Mouse (Mus musculus) hindlimb bud, embryonic 11.5 days (tissue): ENCODE results near the gene Oxsm.

Experiments
- DNase-seq: peaks from one replicate; pipeline ENCODE4 v3.0.0-alpha.2; 2012; ENCODE audit warnings: low read depth, low spot score; ENCODE audit errors: extremely low spot score

The Oxsm gene

GRCm38 (mm10) chr14:16242947-16243602, 6.5 kb downstream of the Oxsm start:
- DNase-seq: peak; percentile 53

GRCm38 (mm10) chr14:16242193-16242815, 7.3 kb downstream of the Oxsm start:
- no peak for DNase-seq

- no peak for DNase-seq
Measured at GRCm38 (mm10) chr14:16236466-16236865, 13.1 kb downstream of the Oxsm start.

GRCm38 (mm10) chr14:16233515-16233914, 16.1 kb downstream of the Oxsm start:
- no peak for DNase-seq

- no peak for DNase-seq
Measured at GRCm38 (mm10) chr14:16230581-16230980, 19.0 kb downstream of the Oxsm start.

- DNase-seq: no peak
Measured at GRCm38 (mm10) chr14:16229395-16229794, 20.2 kb downstream of the Oxsm start.

GRCm38 (mm10) chr14:16219015-16219414, 30.6 kb downstream of the Oxsm start:
- DNase-seq: no peak

GRCm38 (mm10) chr14:16207722-16208121, 41.9 kb downstream of the Oxsm start:
- no peak for DNase-seq

GRCm38 (mm10) chr14:16201673-16202072, 47.9 kb downstream of the Oxsm start:
- DNase-seq: no peak

- no peak for DNase-seq
Measured at GRCm38 (mm10) chr14:16200969-16201638, 48.5 kb downstream of the Oxsm start.

- no peak for DNase-seq
Measured at GRCm38 (mm10) chr14:16200220-16200912, 49.2 kb downstream of the Oxsm start.

- no peak for DNase-seq
Measured at GRCm38 (mm10) chr14:16196518-16196917, 53.1 kb downstream of the Oxsm start.

- DNase-seq: no peak
Measured at GRCm38 (mm10) chr14:16195486-16195885, 54.1 kb downstream of the Oxsm start.

GRCm38 (mm10) chr14:16194125-16194524, 55.5 kb downstream of the Oxsm start:
- no peak for DNase-seq

GRCm38 (mm10) chr14:16189142-16189541, 60.5 kb downstream of the Oxsm start:
- no peak for DNase-seq
